Mouse (Mus musculus): ENCODE results near the gene Clec4a2. TPM values are rescaled to one million over a fixed set of nuclear protein-coding genes. Genes with fewer than 3 reads are reported as not detected.

Clec4a2 gene
- polyA plus RNA-seq (2012; rRNA removed) = 11.2 and 13.0 TPM in 2 replicates

DNA sequence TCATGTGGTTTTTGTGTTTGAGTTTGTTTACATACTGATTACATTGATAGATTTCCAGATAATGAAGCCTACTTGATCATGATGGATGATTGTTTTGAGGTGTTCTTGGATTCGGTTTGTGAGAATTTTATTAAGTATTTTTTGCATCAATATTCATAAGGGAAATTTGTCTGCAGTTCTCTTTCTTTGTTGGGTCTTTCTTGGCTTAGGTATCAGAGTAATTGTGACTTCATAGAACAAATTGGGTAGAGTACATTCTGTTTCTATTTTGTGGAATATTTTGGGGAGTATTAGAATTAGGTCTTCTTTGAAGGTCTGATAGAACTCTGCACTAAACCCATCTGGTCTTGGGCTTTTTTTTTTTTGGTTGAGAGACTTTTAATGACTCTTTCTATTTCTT, at the start of gene Clec4a2:
Gene Clec4a2 (plus strand): TSS at position 301 of the 400 bp plus-strand sequence.

DNA sequence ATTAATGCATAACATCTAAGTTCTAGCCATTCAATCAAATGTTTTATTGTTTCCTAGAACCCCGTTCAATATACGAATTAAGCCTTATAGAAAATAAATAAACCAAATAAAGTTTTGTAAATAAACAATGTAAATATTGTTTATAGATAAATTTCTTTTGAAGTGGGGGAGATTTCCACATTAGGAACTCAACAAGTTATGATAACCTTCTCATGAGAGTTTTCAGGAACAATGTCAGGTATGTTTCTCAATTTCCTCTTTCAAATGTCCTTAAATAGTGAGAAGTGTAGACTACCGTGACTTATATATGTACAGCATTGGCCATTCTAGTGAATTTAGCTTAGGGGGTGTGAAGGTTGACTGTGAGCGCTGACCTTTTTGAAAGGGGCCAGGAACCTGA, 66.4 kb downstream of the Clec4a2 start, which contains the start of gene Clec4b2:
Gene Clec4b2 (plus strand): TSS at position 301 of the 400 bp plus-strand sequence.

Other genes with a start within 250 kb of the Clec4a2 start
- gene Necap1, start 232.0 kb upstream of the Clec4a2 start, polyA plus RNA-seq (2012; rRNA removed) = 17.4 and 20.6 TPM in 2 replicates
- gene Clec4a1, start 184.6 kb upstream of the Clec4a2 start, polyA plus RNA-seq (2012; rRNA removed) = 5.9 and 7.4 TPM in 2 replicates
- 2.0 and 2.5 TPM in 2 replicates for gene Clec4a3, start 153.9 kb upstream of the Clec4a2 start, polyA plus RNA-seq (2012; rRNA removed)
- 0.08 TPM in 1 of 2 replicates, not detected in the other for gene Clec4a4, start 116.1 kb upstream of the Clec4a2 start, polyA plus RNA-seq (2012; rRNA removed)
- 0.07 and 0.17 TPM in 2 replicates for gene Clec4b1, start 56.5 kb upstream of the Clec4a2 start, polyA plus RNA-seq (2012; rRNA removed)
- gene Clec4b2, start 66.5 kb downstream of the Clec4a2 start, polyA plus RNA-seq (2012; rRNA removed) = 0.37 and 0.50 TPM in 2 replicates
- 11.4 and 15.2 TPM in 2 replicates for gene Clec4n, start 123.4 kb downstream of the Clec4a2 start, polyA plus RNA-seq (2012; rRNA removed)
- gene Clec4d, start 155.7 kb downstream of the Clec4a2 start, polyA plus RNA-seq (2012; rRNA removed) = 2.5 and 2.6 TPM in 2 replicates
- 1.1 and 1.2 TPM in 2 replicates for gene Clec4e, start 183.4 kb downstream of the Clec4a2 start, polyA plus RNA-seq (2012; rRNA removed)
- not detected in 2 replicates for gene Vmn2r19, start 201.9 kb downstream of the Clec4a2 start, polyA plus RNA-seq (2012; rRNA removed)

Measured in liver, embryonic 18 days (tissue).